Mouse (Mus musculus) ES-Bruce4 (cell line): ENCODE measurements around the gene Ctbp1. TPM values are rescaled to one million over a fixed set of nuclear protein-coding genes. Genes with fewer than 3 reads are reported as not detected.

Experiments used
- H3K27ac ChIP-seq: 2 replicates; pipeline ENCODE4 v1.5.1; 2012; ENCODE audit warnings: low read length, inconsistent platforms; ENCODE audit not compliant: insufficient read depth
- H3K27me3 ChIP-seq: 2 replicates; pipeline ENCODE4 v1.6.1; 2012; ENCODE audit warnings: mild to moderate bottlenecking, low read length, inconsistent platforms; ENCODE audit not compliant: control insufficient read depth, poor library complexity, insufficient read depth, severe bottlenecking
- H3K36me3 ChIP-seq: 2 replicates; pipeline ENCODE4 v1.6.1; 2012; ENCODE audit warnings: inconsistent platforms, mild to moderate bottlenecking, low read length, moderate library complexity; ENCODE audit not compliant: control insufficient read depth, poor library complexity, insufficient read depth, severe bottlenecking
- H3K4me1 ChIP-seq: one replicate; pipeline ENCODE4 v1.8.1; 2011; ENCODE audit warnings: low read length; ENCODE audit not compliant: control insufficient read depth, insufficient read depth
- H3K4me3 ChIP-seq: 2 replicates; pipeline ENCODE4 v1.5.1; 2011; ENCODE audit warnings: low read depth, mild to moderate bottlenecking, low read length
- H3K9ac ChIP-seq: 2 replicates; pipeline ENCODE4 v1.6.1; 2012; ENCODE audit warnings: low read depth, mild to moderate bottlenecking, inconsistent platforms; ENCODE audit not compliant: poor library complexity, severe bottlenecking
- H3K9me3 ChIP-seq: replicated peaks from 2 replicates; pipeline ENCODE4 v1.6.1; 2012; ENCODE audit warnings: mild to moderate bottlenecking, low read length, inconsistent platforms; ENCODE audit not compliant: control insufficient read depth, poor library complexity, insufficient read depth, severe bottlenecking
- CTCF ChIP-seq: IDR thresholded peaks from one replicate; pipeline ENCODE4 v1.8.1; 2011; ENCODE audit warnings: low read depth, low read length
- EP300 ChIP-seq: IDR thresholded peaks from 2 replicates; pipeline ENCODE4 v1.6.1; 2011; ENCODE audit warnings: low read depth, low read length; ENCODE audit not compliant: insufficient read depth
- POLR2A ChIP-seq: IDR thresholded peaks from one replicate; pipeline ENCODE4 v1.8.1; 2011; ENCODE audit warnings: low read length; ENCODE audit not compliant: insufficient read depth
- polyA plus RNA-seq: library from polyadenylated mRNA; stranded (reverse); fragments of >200 nt; gene quantifications from 2 replicates; pipeline ENCODE4 v1.2.4, GENCODE M21; 2011; ENCODE audit warnings: low read depth; ENCODE audit not compliant: missing spikeins, insufficient read depth, insufficient read length

Ctbp1 gene
- polyA plus RNA-seq, 1 experiment = 68.5 TPM

- Histone ChIP-seq H3K4me3 (no peak overlapping the region), H3K27ac (no peak overlapping the region), H3K27me3 (no peaks in the 10 kb centered on the region), H3K9me3 (no peaks in the 10 kb centered on the region), H3K4me1 (no peaks in the 10 kb centered on the region), H3K9ac (no peak overlapping the region), H3K36me3 (no peaks in the 10 kb centered on the region)
- TF ChIP-seq POLR2A (no peak), CTCF (no peak), EP300 (no peak)
These were observed 55.0 kb downstream of the Ctbp1 start for GRCm38 (mm10) chr5:33219831-33220230.

- Histone ChIP-seq H3K4me1 (no peaks in the 10 kb centered on the region), H3K9ac (no peak overlapping the region), H3K36me3 (no peaks in the 10 kb centered on the region), H3K27ac (no peak overlapping the region), H3K4me3 (no peak overlapping the region), H3K9me3 (no peaks in the 10 kb centered on the region), H3K27me3 (no peaks in the 10 kb centered on the region)
- TF ChIP-seq EP300 = no peak
- no peak for TF ChIP-seq CTCF
- no peak for TF ChIP-seq POLR2A
These were observed 55.9 kb downstream of the Ctbp1 start for GRCm38 (mm10) chr5:33218746-33219449.

DNA sequence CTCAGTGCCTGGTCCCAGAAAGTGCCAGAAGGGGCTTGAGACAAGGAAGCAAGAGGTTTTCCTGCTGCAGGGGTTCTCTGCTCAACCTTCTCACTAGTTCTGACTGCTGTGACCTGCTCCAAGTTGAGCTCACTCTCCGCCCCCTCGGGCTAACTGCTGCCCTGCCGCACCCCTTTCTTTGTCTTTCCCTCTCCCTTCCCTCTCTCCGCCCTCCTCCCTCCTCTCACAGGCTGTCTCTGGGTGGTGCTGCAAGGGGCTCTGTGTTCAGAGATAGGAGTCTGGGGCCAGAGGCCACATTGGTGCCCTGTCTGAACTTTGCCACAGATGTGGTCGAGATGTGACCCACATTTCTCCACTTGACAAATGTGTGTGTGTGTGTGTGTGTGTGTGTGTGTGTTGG is 56.7 kb downstream of the Ctbp1 start, which contains the start of gene Spon2:
TSS of gene Spon2 (minus strand) at position 375 of the 400 bp plus-strand sequence.
- no peak within 1 kb of the TSS for H3K27ac ChIP-seq
- no peaks in the 10 kb centered on the region for H3K9me3 ChIP-seq
- H3K27me3 ChIP-seq = no peaks in the 10 kb centered on the region
- H3K9ac ChIP-seq = no peak within 1 kb of the TSS
- TF ChIP-seq EP300 = no peak
- TF ChIP-seq POLR2A = no peak
- no peak for TF ChIP-seq CTCF
- H3K4me3 ChIP-seq = no peak within 1 kb of the TSS
- no peaks in the 10 kb centered on the region for H3K4me1 ChIP-seq
- no peaks in the 10 kb centered on the region for H3K36me3 ChIP-seq

DNA sequence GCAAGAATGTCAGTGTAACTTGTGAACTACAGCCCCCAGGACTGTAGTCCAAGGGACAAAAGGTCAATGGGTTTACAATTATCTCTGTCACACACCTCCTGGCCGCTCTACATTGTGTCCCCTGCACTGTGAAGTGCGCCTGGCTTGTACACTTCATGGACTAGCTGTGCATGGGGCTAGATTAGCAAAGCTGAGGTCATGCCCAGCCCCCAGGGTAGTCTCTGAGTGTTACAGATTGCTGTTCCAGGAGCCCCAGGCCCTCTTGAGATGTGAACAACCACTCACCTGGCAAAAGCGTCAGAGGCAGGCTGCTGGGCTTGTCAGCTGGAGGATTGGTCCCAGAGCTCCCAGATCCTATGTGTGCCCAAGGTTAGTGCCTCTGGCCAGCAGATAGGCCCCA is 57.1 kb downstream of the Ctbp1 start:
- Histone ChIP-seq H3K27ac (no peak overlapping the region), H3K36me3 (no peaks in the 10 kb centered on the region), H3K9me3 (no peaks in the 10 kb centered on the region), H3K4me1 (no peaks in the 10 kb centered on the region), H3K27me3 (no peaks in the 10 kb centered on the region), H3K4me3 (no peak overlapping the region), H3K9ac (no peak overlapping the region)
- TF ChIP-seq POLR2A (no peak), CTCF (no peak), EP300 (no peak)

DNA sequence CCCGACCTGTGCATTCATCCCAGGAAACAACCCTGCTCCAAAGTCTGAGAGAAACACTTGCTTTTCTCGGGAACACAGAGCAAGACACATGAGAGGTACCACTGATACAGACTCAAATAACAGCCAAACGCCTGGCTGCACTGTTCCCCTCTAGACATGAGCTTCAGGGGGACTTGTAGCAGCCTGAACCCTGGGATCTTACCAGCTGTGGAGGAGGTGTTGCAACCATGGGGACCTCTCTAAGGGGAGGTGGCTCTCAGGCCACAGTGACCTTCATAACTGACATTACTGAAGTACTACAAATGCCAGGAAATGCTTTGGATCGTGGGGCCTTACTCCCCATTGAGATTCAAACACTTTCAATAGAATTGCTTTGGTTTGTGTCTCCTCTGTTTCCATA is 60.1 kb downstream of the Ctbp1 start:
- no peak for TF ChIP-seq CTCF
- Histone ChIP-seq H3K4me1 (no peaks in the 10 kb centered on the region), H3K27me3 (no peaks in the 10 kb centered on the region), H3K9ac (no peak overlapping the region), H3K27ac (no peak overlapping the region), H3K4me3 (no peak overlapping the region), H3K9me3 (no peaks in the 10 kb centered on the region), H3K36me3 (no peaks in the 10 kb centered on the region)

- TF ChIP-seq POLR2A (no peak), CTCF (no peak), EP300 (no peak)
These were observed 63.5 kb downstream of the Ctbp1 start for GRCm38 (mm10) chr5:33211254-33211653.

More at GRCm38 (mm10) chr5:33211254-33211653, 63.5 kb downstream of the Ctbp1 start:
- H3K4me1 ChIP-seq = no peaks in the 10 kb centered on the region
- H3K4me3 ChIP-seq = no peak overlapping the region
- no peaks in the 10 kb centered on the region for H3K27me3 ChIP-seq
- H3K9ac ChIP-seq = no peak overlapping the region
- H3K9me3 ChIP-seq = no peaks in the 10 kb centered on the region
- H3K36me3 ChIP-seq = no peaks in the 10 kb centered on the region
- no peak overlapping the region for H3K27ac ChIP-seq
